Mouse (Mus musculus): ENCODE measurements around the gene Gm49354. TPM values are rescaled to one million over a fixed set of nuclear protein-coding genes. Genes with fewer than 3 reads are reported as not detected.

Gm49354 gene
- polyA plus RNA-seq, 1 experiment: not detected

- Histone ChIP-seq H3K27ac (ENCODE audit: insufficient read depth, low read depth, low read length) (peak overlapping the region; percentile 94), H3K4me1 (ENCODE audit: control insufficient read depth, insufficient read depth, low read length) (peaks cover 18% of the 10 kb centered on the region), H3K4me3 (ENCODE audit: insufficient read depth, low read depth, low read length) (peak overlapping the region; percentile 62)
- TF ChIP-seq CTCF (IDR thresholded peaks at IDR 0.05; ENCODE audit: insufficient read depth, low read depth, low read length) (no peak), POLR2A (IDR thresholded peaks at IDR 0.05; ENCODE audit: insufficient read depth, low read depth, low read length) (peak; percentile 41; the same call in 1 of the 2 replicates)
- under 1% methylated on average over 28 of the region's 28 CpGs for WGBS
Observed at GRCm38 (mm10) chr13:59770164-59770562, 11.9 kb downstream of the Gm49354 start.

DNA sequence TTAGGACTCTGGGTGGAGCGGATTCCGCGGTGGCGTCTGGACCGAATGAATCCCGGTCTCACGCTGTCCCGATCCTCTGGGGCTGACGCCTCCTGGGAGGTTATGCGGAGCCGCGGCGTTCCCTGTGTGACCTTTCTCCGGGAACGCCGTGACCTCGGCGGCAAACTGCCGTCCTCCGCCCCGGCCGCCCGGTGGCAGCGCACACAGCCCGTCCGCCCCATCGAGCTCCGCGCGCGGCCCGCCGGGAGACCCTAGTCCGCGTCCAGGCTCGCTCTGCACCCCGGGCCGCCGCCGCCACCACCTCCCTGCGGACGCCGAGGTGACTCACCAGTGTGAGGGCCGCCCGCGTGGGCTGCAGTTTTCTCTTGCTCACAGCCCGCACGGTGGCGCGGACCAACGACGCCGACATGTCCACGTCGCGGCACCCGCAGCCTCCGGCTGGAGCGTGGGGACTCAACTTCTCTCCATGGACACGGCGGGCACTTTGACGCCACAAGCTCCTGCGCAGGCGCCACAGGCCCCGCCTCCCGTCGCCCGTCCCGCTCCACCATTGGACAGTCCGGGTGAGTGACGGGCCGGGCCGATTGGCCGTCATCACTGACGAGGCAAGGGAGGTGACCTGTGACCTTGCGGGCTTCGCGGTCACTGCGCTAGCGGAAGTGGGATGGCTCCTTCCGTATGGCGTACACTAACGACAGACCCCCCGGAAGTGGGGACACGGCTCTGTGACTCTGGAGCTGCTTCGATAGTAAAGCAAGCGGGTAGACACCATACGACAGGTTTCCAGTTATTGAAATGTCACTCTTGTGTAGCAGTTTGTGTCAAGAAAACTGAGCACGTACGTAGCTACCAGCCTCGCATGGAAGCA, 12.5 kb downstream of the Gm49354 start, which contains the start of gene Isca1:
Isca1 (minus strand) TSS at position 515 of the 868 bp plus-strand sequence.
- under 1% methylated on average over 91 of the region's 91 CpGs for WGBS
- Histone ChIP-seq H3K4me3 (ENCODE audit: insufficient read depth, low read depth, low read length) (peak within 1 kb of the TSS; percentile 62), H3K4me1 (ENCODE audit: control insufficient read depth, insufficient read depth, low read length) (peaks cover 18% of the 10 kb centered on the region), H3K27ac (ENCODE audit: insufficient read depth, low read depth, low read length) (peak within 1 kb of the TSS; percentile 94)
- TF ChIP-seq POLR2A (IDR thresholded peaks at IDR 0.05; ENCODE audit: insufficient read depth, low read depth, low read length): peak; percentile 72
- no peak for TF ChIP-seq CTCF (IDR thresholded peaks at IDR 0.05; ENCODE audit: insufficient read depth, low read depth, low read length)

DNA sequence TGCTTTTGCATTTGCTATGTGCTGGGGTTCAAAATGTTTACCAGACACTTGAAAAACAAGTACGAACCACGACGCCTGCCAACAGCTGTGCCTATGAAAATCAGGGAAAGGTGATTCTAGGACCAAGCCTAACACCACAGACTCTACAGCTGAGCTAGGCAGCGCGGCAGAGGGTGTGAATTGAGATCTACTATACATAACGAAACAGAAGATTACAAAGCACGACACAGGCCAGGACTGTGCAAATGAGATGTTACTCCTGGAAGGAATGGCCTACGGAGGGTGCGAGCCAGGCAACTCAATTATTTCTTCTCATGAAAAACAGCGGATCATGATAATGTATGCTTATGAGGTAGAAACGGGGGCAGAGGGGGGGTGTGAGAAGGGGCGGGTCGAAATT, 13.5 kb downstream of the Gm49354 start:
- peak overlapping the region; percentile 30 for H3K4me3 ChIP-seq (ENCODE audit: insufficient read depth, low read depth, low read length)
- no peak overlapping the region for H3K27ac ChIP-seq (ENCODE audit: insufficient read depth, low read depth, low read length)
- peaks cover 18% of the 10 kb centered on the region for H3K4me1 ChIP-seq (ENCODE audit: control insufficient read depth, insufficient read depth, low read length)
- TF ChIP-seq CTCF (IDR thresholded peaks at IDR 0.05; ENCODE audit: insufficient read depth, low read depth, low read length) (no peak), POLR2A (IDR thresholded peaks at IDR 0.05; ENCODE audit: insufficient read depth, low read depth, low read length) (no peak)
- WGBS: 17% methylated on average over 13 of the region's 13 CpGs

GRCm38 (mm10) chr13:59766786-59767515, 15.1 kb downstream of the Gm49354 start:
- H3K27ac ChIP-seq (ENCODE audit: insufficient read depth, low read depth, low read length): no peak overlapping the region
- no peak overlapping the region for H3K4me3 ChIP-seq (ENCODE audit: insufficient read depth, low read depth, low read length)
- peaks cover 18% of the 10 kb centered on the region for H3K4me1 ChIP-seq (ENCODE audit: control insufficient read depth, insufficient read depth, low read length)
- TF ChIP-seq POLR2A (IDR thresholded peaks at IDR 0.05; ENCODE audit: insufficient read depth, low read depth, low read length) (no peak), CTCF (IDR thresholded peaks at IDR 0.05; ENCODE audit: insufficient read depth, low read depth, low read length) (no peak)
- WGBS: 72% methylated on average over 11 of the region's 11 CpGs

- TF ChIP-seq CTCF (IDR thresholded peaks at IDR 0.05; ENCODE audit: insufficient read depth, low read depth, low read length) (no peak), POLR2A (IDR thresholded peaks at IDR 0.05; ENCODE audit: insufficient read depth, low read depth, low read length) (no peak)
- Histone ChIP-seq H3K27ac (ENCODE audit: insufficient read depth, low read depth, low read length) (no peak overlapping the region), H3K4me3 (ENCODE audit: insufficient read depth, low read depth, low read length) (no peak overlapping the region), H3K4me1 (ENCODE audit: control insufficient read depth, insufficient read depth, low read length) (peaks cover 16% of the 10 kb centered on the region)
- 91% methylated on average over 7 of the region's 7 CpGs for WGBS
Observed at GRCm38 (mm10) chr13:59762791-59763190, 19.3 kb downstream of the Gm49354 start.

DNA sequence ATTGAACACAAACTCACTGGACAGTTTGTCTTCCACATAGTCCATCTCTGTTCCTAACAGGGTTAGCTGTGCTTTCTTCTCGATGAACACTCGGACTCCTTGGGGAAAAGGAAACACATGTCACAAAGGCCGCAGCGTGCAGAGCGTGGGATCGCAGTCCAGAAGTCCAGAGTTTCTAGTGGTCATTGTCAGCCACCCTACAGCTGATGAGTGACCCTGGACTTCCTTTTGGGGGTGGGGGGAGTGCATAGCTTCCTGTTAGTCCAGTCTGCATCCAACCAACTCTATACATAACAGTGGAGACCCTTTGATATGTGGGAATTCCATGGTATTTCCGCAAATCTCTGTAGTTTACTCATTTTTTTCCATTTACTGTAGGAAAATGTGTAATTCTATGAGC, 25.1 kb downstream of the Gm49354 start:
- Histone ChIP-seq H3K4me1 (ENCODE audit: control insufficient read depth, insufficient read depth, low read length) (peaks cover 7% of the 10 kb centered on the region), H3K27ac (ENCODE audit: insufficient read depth, low read depth, low read length) (no peak overlapping the region), H3K4me3 (ENCODE audit: insufficient read depth, low read depth, low read length) (no peak overlapping the region)
- TF ChIP-seq CTCF (IDR thresholded peaks at IDR 0.05; ENCODE audit: insufficient read depth, low read depth, low read length): no peak
- TF ChIP-seq POLR2A (IDR thresholded peaks at IDR 0.05; ENCODE audit: insufficient read depth, low read depth, low read length): no peak
- 94% methylated on average over 7 of the region's 7 CpGs for WGBS

- TF ChIP-seq POLR2A (IDR thresholded peaks at IDR 0.05; ENCODE audit: insufficient read depth, low read depth, low read length) (no peak), CTCF (IDR thresholded peaks at IDR 0.05; ENCODE audit: insufficient read depth, low read depth, low read length) (no peak)
- Histone ChIP-seq H3K4me3 (ENCODE audit: insufficient read depth, low read depth, low read length) (no peak overlapping the region), H3K4me1 (ENCODE audit: control insufficient read depth, insufficient read depth, low read length) (peaks cover 17% of the 10 kb centered on the region), H3K27ac (ENCODE audit: insufficient read depth, low read depth, low read length) (no peak overlapping the region)
- WGBS: 91% methylated on average over 12 of the region's 12 CpGs
Observed at GRCm38 (mm10) chr13:59750310-59750709, 31.7 kb downstream of the Gm49354 start.

GRCm38 (mm10) chr13:59746711-59747110, 35.3 kb downstream of the Gm49354 start, which contains the start of gene 1700014D04Rik:
TSS of gene 1700014D04Rik (minus strand) at chr13:59746752.
- TF ChIP-seq POLR2A (IDR thresholded peaks at IDR 0.05; ENCODE audit: insufficient read depth, low read depth, low read length) (no peak), CTCF (IDR thresholded peaks at IDR 0.05; ENCODE audit: insufficient read depth, low read depth, low read length) (no peak)
- Histone ChIP-seq H3K4me1 (ENCODE audit: control insufficient read depth, insufficient read depth, low read length) (peaks cover 17% of the 10 kb centered on the region), H3K4me3 (ENCODE audit: insufficient read depth, low read depth, low read length) (no peak within 1 kb of the TSS), H3K27ac (ENCODE audit: insufficient read depth, low read depth, low read length) (peak within 1 kb of the TSS; percentile 60; the same call in 1 of the 2 replicates)
- WGBS: 51% methylated on average over 9 of the region's 9 CpGs

DNA sequence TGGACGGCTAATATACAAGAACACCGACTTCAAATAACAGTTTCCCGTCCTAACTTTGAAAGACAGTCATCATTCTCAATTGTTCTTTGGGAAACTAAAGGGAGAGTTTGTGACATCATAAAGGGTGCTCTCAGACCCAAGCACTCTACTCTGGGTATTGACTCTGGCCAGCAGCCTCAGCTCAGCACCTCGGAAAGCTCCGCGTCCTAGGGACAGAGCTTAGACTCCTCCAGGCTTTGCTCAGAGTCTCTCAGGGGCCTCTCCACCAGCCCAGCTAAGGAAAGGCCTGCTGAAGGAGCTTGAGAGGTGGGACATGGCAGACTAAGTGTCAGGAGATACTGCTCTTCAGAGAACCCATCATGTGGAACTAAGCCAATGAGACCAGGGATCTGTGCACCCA, 35.9 kb downstream of the Gm49354 start:
- WGBS: 84% methylated on average over 6 of the region's 6 CpGs
- Histone ChIP-seq H3K4me1 (ENCODE audit: control insufficient read depth, insufficient read depth, low read length) (peaks cover 17% of the 10 kb centered on the region), H3K27ac (ENCODE audit: insufficient read depth, low read depth, low read length) (no peak overlapping the region), H3K4me3 (ENCODE audit: insufficient read depth, low read depth, low read length) (no peak overlapping the region)
- no peak for TF ChIP-seq CTCF (IDR thresholded peaks at IDR 0.05; ENCODE audit: insufficient read depth, low read depth, low read length)
- TF ChIP-seq POLR2A (IDR thresholded peaks at IDR 0.05; ENCODE audit: insufficient read depth, low read depth, low read length): no peak

Measured in olfactory bulb, adult 2 months (tissue).